Mouse (Mus musculus): Measurements from ENCODE around the gene Tmem209.

DNA sequence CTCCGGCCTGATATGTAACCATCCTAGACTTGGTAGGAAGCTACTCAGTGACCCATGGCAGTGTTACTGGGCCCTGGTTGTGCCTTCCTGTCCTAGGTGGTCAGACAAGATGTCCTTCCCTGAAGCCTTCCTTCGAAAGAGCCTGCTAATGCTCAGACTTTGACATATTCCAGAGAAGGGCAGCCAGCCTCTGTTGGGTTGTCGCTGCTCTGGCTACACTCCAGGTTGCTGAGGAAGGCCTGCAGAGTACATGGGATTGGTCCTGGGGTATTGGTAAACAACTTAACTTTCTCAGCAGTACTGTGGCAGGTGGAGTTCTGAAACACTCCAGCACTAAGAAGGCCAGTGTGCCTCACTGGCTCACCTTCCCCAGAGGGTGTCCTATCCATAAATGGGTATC lies 30.2 kb downstream of the Tmem209 start:
- no peak for TF ChIP-seq CTCF (IDR thresholded peaks at IDR 0.05; ENCODE audit: control insufficient read depth, insufficient read depth, low read length)
- no peak for TF ChIP-seq POLR2A (IDR thresholded peaks at IDR 0.05; ENCODE audit: borderline replicate concordance, control insufficient read depth, low read depth, low read length)
